Mouse (Mus musculus): Measurements from ENCODE around the gene Plch2. TPM values are rescaled to one million over a fixed set of nuclear protein-coding genes. Genes with fewer than 3 reads are reported as not detected.

Plch2 gene
- total and polyA plus RNA-seq, 2 experiments from 2014 or later, result 17.4 to 42.1 TPM

DNA sequence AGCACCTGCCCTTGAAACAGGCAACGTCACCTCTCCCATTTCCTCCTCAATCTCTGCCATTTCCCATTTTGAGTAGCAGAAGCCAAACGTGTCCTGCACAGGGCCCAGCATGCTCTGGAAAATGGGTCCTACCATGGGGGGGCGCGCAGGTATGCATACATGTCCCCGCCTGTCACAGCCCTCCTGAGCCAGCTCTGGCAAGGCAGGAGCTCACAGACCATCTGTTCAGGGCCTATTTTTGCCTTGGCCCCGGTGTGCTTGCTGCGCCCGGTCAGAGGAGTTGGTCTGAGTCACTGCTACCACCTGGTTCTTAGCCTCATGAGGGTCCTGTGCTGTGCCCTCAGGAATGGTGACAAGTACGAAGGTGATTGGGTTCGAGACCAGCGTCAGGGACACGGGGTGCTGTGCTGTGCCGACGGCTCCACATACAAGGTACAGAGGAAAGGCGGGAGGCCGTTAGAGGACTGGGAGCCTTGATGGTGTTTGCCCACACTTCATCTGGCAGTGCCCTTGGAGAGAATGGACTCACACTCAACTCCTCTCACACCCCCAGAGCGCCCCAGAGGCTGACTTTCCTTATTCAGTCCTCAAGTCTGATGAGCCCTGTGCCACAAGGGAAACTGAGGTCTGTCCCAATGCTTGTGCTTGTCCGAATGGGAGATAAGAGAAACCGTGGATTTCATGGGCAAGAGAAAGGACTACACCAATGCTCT, 36.3 kb upstream of the Plch2 start:
- ATAC-seq (no peak), DNase-seq (no peak)
- no peaks in the 10 kb centered on the region for H3K27me3 ChIP-seq (ENCODE audit: insufficient read depth, low read length)
- H3K4me3 ChIP-seq (ENCODE audit: low read depth, low read length), result no peak overlapping the region
- TF ChIP-seq CTCF (IDR thresholded peaks at IDR 0.05; ENCODE audit: low read depth), result no peak
- WGBS, result 92% methylated on average over 19 of the region's 19 CpGs
- H3K27ac ChIP-seq (ENCODE audit: low read depth, low read length), result no peak overlapping the region
- H3K9me3 ChIP-seq (ENCODE audit: low read length), result no peaks in the 10 kb centered on the region
- H3K36me3 ChIP-seq (ENCODE audit: insufficient read depth), result peaks cover 5% of the 10 kb centered on the region; the same call in 1 of the 2 replicates
- H3K4me1 ChIP-seq (ENCODE audit: insufficient read depth), result no peaks in the 10 kb centered on the region
- no peak overlapping the region for H3K4me2 ChIP-seq (ENCODE audit: low read depth)
- H3K9ac ChIP-seq, result no peak overlapping the region

DNA sequence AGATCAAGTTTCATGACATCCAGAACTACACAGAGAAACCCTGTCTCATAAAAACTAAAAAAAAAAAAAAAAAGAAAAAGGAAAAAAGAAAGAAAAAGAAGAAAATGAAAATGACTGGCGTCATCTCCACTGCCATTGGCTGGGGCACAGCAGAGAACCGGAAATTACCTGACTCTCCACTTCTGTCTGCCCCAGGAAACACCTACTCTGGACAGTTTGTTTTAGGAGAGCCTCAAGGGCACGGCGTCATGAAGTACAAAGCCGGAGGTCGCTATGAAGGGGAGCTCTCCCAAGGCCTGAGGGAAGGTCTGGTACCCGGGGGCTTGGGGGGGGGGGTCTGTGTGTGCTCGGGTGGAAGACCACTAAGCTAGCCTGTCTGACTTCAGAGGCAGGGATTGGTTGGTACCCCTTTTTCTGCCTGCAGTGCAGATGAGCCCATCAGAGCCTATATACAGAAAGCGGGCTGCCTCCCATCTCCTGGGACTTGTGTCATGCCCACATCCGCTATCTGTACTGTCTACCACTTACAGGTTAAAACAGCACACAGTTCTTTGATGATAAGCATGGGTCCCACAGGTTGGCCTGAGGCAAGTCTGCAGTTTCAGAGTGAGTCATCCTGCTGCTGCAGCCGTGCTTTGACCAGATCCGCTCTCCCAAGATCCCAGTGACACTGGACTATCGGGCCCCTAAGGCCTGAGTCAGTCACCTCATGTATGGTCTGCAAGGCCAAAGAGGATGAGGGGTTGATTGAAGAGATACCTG, 34.3 kb upstream of the Plch2 start:
- Histone ChIP-seq H3K27ac (ENCODE audit: low read depth, low read length) (no peak overlapping the region), H3K9me3 (ENCODE audit: low read length) (no peaks in the 10 kb centered on the region), H3K9ac (no peak overlapping the region), H3K4me2 (ENCODE audit: low read depth) (no peak overlapping the region), H3K36me3 (ENCODE audit: insufficient read depth) (peaks cover 5% of the 10 kb centered on the region; the same call in 1 of the 2 replicates), H3K4me1 (ENCODE audit: insufficient read depth) (peaks cover 5% of the 10 kb centered on the region; the same call in 1 of the 2 replicates), H3K27me3 (ENCODE audit: insufficient read depth, low read length) (no peaks in the 10 kb centered on the region), H3K4me3 (ENCODE audit: low read depth, low read length) (no peak overlapping the region)
- ATAC-seq (no peak), DNase-seq (no peak)
- no peak for TF ChIP-seq CTCF (IDR thresholded peaks at IDR 0.05; ENCODE audit: low read depth)
- WGBS, result 94% methylated on average over 13 of the region's 13 CpGs

DNA sequence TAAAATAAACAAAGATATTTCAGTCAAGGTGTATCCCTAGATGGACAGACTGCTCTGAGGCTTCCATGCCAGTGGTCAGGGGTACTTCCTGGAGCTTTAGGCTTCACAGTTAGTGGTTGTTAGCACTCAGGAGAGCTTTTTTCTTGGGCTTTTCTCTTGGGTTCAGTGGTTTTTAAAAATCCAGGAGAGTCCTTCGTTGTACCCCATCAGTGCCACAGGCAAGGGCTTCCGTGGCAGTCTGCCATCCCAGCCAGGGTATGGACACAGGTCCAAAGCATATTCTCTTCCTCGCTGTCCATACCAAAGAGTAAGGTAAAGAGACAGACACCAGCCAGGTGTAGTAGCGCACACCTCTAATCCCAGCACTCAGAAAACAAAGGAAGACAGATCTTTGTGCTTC, 33.6 kb upstream of the Plch2 start:
- no peaks in the 10 kb centered on the region for H3K9me3 ChIP-seq (ENCODE audit: low read length)

DNA sequence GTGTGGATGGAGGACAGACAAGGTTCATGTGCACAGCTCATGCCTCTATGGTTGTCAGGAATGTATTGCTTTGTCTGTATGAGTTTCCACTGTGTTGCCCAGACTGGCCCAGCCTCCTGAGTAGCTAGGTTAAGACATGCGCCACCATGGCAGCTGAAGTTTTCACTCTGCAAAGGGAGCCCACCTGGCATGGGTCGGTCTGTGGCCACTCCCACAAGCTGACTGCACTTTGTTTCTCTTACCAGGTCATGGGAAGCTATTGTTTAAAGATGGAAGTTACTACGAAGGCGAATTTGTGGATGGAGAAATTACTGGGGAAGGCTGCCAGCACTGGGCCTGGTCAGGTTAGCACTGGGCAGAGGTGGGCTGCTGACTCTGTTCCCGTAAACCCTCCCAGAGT, 32.7 kb upstream of the Plch2 start:
- Histone ChIP-seq H3K36me3 (ENCODE audit: insufficient read depth) (peaks cover 5% of the 10 kb centered on the region; the same call in 1 of the 2 replicates), H3K4me2 (ENCODE audit: low read depth) (no peak overlapping the region), H3K4me1 (ENCODE audit: insufficient read depth) (peaks cover 13% of the 10 kb centered on the region), H3K9ac (no peak overlapping the region), H3K27me3 (ENCODE audit: insufficient read depth, low read length) (no peaks in the 10 kb centered on the region), H3K27ac (ENCODE audit: low read depth, low read length) (no peak overlapping the region), H3K4me3 (ENCODE audit: low read depth, low read length) (no peak overlapping the region), H3K9me3 (ENCODE audit: low read length) (no peaks in the 10 kb centered on the region)
- 85% methylated on average over 5 of the region's 5 CpGs for WGBS
- DNase-seq (no peak), ATAC-seq (no peak)
- no peak for TF ChIP-seq CTCF (IDR thresholded peaks at IDR 0.05; ENCODE audit: low read depth)

More for the DNA sequence above, 33.6 kb upstream of the Plch2 start:
- H3K4me2 ChIP-seq (ENCODE audit: low read depth), result no peak overlapping the region
- H3K4me1 ChIP-seq (ENCODE audit: insufficient read depth), result peaks cover 7% of the 10 kb centered on the region
- no peak overlapping the region for H3K4me3 ChIP-seq (ENCODE audit: low read depth, low read length)
- TF ChIP-seq CTCF (IDR thresholded peaks at IDR 0.05; ENCODE audit: low read depth), result no peak
- H3K27ac ChIP-seq (ENCODE audit: low read depth, low read length), result no peak overlapping the region
- WGBS, result 97% methylated on average over 4 of the region's 4 CpGs
- ATAC-seq (no peak), DNase-seq (no peak)
- H3K9ac ChIP-seq, result no peak overlapping the region
- H3K36me3 ChIP-seq (ENCODE audit: insufficient read depth), result peaks cover 5% of the 10 kb centered on the region; the same call in 1 of the 2 replicates
- no peaks in the 10 kb centered on the region for H3K27me3 ChIP-seq (ENCODE audit: insufficient read depth, low read length)

DNA sequence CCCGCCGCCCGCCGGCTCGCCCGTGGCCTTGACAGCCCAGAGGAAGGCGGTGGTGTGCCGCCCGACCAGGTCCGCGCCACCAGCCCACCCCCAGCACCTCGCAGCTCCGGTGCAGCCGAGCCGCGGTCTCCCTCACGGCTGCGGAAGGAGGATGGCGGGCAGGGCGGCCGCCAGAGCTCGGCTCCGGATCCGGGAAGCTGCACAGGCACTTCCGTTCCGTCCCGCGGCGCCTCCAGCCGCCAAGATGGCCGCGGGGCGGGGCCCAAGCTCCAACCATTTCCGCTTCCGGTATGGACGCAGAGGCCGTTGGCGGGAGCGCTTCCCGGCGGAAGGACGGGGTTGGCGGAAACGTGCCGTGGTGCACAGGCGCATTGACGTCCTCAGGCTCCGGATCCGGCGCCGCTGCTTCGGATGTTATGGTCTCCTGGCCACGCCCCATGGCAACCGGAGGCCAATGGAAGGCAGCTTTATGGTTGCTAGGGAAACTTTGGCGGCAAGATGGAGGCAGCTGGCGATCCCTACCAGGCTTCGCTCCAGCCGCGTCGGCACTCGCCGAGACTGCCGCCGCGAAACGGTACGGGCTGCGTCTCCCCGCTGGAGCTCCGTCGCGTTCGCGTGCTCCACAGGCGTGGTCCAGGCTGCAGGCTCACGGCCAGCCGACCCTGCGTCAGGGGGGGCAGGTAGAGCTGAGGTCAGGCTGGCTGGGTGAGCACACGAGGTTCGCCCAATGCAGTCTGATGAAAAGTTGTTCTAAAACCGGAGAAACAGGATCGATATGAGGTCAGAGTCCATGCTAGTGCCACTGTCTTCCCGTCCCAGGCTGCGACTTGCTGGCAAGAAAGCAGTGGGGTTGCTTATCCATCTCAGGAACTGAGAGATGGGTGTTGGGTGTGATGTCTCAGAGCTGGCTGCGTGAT, 29.8 kb upstream of the Plch2 start, which contains the start of the genes Rer1 and Morn1:
Rer1 (minus strand) TSS at position 275 of the 917 bp plus-strand sequence.
Morn1 (plus strand) TSS at position 470 of the 917 bp plus-strand sequence.
- peaks cover 14% of the 10 kb centered on the region for H3K36me3 ChIP-seq (ENCODE audit: insufficient read depth)
- under 1% methylated on average over 85 of the region's 85 CpGs for WGBS
- H3K9me3 ChIP-seq (ENCODE audit: low read length), result no peaks in the 10 kb centered on the region
- peaks cover 13% of the 10 kb centered on the region for H3K4me1 ChIP-seq (ENCODE audit: insufficient read depth)
- no peak; the same call in 1 of the 2 replicates for TF ChIP-seq CTCF (IDR thresholded peaks at IDR 0.05; ENCODE audit: low read depth)
- ATAC-seq (peak; percentile 98), DNase-seq (peak; percentile 100)
- H3K4me2 ChIP-seq (ENCODE audit: low read depth), result peak within 1 kb of the TSS; percentile 97
- peak within 1 kb of the TSS; percentile 91 for H3K27ac ChIP-seq (ENCODE audit: low read depth, low read length)
- H3K27me3 ChIP-seq (ENCODE audit: insufficient read depth, low read length), result no peaks in the 10 kb centered on the region
- peak within 1 kb of the TSS; percentile 98 for H3K4me3 ChIP-seq (ENCODE audit: low read depth, low read length)
- H3K9ac ChIP-seq, result peak within 1 kb of the TSS; percentile 74
